Mouse (Mus musculus) neural tube, embryonic 10.5 days (tissue): ENCODE measurements around the gene Ppih.
A peak's percentile ranks its signal among the peaks of the same experiment; 100 is the strongest.

ENCODE experiments used
- DNase-seq: peaks from one replicate; pipeline ENCODE4 v3.0.0-alpha.2; 2017; ENCODE audit warnings: low spot score; ENCODE audit errors: extremely low spot score

Gene Ppih

DNA sequence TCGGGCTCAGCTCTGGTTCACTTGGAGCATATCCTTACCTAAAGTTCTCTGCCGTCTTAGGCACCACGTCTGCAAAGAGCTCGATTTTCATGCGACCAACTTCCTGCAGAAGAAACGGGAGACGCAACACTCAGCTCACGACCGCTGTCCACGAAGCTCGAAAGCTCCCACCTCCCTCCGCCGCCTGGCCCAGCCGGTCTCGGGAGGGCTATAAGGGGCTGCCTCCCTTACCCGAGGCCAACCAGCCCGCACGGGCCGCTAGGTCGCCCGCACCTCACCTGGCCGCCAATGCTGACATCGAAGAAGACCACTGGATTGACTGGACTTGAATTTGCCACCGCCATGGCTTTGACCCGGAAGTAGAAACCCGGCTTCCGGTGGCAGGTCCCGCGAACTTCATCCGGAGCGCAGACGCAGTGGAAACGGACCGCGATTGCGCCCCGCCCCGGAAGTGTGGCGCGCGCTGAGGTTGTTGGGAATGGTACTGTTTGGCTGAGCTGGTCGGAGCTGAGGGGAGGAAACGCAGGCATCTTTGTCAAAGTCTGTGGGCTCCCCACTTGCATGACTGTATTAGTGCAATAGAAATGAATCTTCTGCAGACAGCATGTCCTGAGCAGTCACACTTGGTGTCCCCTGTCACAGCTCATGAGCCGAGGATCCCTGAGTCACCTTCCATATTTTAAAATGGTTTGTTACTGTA lies at the start of gene Ppih:
Gene Ppih (minus strand): TSS at position 416 of the 700 bp plus-strand sequence.
- DNase-seq = peak; percentile 96

DNA sequence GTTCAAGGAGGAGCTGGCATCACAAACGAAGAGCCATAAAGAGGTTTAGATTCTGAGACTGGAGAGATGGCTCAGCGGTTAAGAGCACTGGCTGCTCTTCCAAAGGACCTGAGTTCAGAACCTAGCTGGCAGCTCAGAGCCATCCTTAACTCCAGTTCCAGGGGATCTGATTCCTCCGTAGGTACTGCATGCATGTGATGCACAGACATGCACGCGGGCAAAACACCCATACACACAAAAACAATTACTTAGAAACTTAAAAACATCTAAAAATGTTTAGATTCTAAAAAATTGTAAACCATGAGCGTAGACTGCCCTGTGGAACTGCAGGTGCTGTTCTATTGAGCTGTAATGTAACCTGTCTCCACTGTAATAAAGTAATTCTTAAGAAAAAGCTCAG lies 49.1 kb upstream of the Ppih start:
- DNase-seq = no peak

DNA sequence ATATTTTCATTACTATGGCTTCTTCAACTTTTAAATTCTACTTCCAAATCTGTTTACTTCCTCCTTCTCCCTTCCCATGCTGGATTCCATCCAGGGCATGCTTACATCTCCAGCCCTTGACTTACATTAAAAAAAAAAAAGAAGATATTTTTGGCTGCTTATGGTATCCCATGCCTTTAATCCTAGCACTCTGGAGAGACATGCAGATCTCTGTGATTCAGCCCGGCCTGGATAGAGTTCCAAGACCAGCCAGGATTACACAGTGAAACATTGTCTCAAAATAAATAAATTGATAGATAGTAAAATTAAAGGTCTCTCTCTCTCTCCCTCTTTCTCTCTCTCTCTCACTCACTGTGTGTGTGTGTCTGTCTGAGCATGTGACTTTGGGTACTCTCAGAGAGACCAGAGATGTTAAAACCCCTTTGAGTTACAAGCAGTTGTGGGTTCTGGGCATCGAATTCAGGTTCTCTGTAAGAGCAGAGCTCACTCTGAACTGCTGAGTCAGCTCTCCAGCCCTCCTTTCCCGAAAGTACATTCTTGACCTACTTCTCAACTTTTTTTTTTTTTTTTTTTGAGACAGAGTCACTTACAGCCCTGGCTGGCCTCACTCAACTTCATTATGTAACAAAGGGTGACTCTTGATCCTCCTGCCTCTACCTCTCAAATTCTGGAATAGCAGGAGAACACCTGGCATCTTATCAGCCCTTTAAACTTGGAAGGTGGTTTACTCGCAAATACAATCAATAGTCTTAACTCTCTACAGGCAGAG lies 46.6 kb upstream of the Ppih start:
- no peak for DNase-seq

DNA sequence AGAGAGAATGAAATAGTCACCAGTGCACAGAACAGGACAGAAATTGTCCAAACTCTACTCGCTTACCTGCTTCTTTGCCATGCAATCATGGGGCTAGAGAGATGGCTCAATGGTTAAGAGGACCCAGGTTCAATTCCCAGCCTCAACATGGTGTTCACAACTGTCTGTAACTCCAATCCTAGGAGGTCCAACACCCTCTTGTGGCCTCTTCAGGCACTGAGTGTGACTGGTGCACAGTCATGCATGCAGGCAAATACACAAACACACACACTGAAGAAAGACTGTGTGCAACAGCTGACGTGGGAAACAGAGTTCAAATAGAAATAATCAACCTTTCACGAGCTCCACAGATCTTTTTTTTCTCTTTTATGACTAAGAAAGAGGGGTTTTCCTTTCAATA lies 41.9 kb upstream of the Ppih start:
- DNase-seq = no peak

DNA sequence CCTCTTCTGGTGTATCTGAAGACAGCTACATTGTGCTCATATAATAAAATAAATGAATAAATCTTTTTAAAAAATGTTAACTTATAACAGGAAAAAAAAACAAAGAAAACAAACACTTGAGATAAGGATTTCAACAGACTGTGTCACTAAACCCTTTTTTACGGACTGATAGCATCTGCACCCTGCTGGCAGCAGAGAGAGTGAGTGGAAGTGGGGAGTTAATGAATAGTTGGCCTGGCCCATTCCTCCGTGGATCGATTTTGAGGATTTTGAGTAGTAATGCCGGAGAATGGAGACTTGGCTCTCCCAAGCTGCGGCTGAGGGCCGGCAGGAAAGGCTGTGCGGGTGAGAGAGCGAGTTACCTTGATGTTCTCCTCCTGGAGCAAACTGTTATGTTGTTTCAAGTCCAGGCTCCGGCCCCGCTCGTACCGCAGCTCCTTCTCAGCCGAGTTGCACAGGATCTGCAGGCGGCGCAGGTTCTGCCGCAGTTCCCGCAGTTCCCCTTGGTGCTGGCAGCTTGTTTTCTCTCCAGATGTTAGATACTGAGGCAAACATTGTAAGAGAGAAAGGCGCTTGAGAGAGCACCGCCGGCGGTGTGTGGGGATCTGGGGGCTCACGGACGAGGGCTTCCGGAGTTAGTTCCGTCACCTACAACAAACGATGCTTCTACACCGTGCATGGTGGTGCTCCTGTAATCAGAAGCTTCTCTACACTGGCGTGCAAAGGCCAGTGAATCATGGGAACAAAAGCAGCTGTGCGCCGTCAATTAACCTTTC lies 39.0 kb upstream of the Ppih start:
- DNase-seq = peak; percentile 61

DNA sequence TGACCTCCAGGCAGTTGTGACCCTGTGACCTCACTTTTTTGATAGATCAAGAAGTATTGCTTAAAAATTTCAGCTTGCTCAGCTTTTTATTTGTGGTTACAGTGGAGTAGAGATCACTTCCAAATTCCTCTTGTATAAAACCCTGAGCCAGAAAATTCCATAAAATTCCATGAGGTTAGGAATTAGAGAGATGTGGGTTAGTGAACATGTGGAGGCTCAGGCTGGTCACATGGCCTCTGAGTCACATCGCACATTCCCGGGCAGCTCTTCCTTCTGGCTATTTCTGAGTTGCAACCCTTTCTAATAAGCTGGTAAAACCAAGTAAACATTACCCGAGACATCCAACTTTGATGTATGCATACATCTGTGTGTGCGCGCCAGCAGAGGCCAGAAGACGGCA lies 25.2 kb upstream of the Ppih start:
- DNase-seq = no peak

DNA sequence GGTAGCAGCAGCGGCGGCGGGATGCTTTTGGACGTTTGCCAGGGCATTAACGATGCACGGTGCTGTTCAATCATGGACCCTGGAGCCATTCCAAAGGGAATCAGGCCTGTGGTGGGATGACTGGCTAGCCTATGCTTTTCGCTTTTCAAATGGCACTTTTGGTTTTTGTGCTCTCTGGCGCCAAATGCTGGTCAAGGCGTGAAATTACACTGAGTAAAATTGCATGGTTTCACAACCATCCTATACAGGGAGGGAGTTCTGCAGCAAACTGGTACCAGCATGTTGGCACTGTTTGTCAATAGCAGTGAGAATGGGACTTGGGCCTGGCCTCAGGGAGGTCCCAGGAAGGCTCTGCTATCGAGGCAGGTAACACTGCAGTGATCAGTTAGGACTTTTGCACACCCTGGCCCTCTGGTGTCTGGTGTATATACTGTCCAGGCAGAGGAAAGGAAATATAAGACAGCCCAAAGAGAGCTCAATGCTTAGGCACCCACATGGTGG lies 18.6 kb upstream of the Ppih start:
- DNase-seq = peak; percentile 57

DNA sequence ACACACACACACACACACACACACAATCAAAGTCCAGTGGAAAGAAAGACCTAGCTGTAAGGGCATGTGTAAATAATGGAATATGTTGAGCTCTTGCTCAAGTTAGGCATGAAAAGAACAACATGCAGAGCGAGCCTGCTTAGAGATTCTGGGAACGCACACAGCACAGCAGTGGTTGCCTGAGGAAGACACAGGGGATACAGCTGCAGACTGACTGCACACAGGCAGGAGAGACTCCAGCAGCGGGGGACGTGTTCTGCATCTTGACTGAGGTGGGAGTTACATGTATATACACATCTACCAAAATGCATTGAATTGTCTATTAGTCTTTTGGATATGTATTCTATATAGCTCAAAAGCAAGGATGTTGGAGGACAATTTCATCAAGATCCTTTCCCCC lies 18.1 kb upstream of the Ppih start:
- no peak for DNase-seq

DNA sequence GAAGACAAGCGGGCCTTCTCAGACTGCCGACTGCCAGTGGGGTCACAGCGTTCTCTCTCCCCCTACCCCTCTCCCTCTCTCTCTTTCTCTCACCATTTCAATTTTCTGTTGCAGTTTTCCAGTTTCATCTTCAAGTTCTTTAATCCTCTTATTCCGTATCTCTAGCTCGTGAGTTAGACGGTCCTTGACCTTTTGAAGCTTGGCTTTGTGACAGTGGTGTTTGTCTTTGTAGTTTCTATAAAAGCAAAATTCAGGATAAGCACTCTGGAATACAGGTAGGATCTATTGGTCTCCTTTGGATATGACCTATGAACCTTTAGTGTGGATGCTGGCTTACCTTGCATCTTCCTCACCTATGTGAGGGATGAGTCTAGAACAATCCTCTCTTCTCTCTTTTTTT lies 13.1 kb upstream of the Ppih start:
- no peak for DNase-seq

DNA sequence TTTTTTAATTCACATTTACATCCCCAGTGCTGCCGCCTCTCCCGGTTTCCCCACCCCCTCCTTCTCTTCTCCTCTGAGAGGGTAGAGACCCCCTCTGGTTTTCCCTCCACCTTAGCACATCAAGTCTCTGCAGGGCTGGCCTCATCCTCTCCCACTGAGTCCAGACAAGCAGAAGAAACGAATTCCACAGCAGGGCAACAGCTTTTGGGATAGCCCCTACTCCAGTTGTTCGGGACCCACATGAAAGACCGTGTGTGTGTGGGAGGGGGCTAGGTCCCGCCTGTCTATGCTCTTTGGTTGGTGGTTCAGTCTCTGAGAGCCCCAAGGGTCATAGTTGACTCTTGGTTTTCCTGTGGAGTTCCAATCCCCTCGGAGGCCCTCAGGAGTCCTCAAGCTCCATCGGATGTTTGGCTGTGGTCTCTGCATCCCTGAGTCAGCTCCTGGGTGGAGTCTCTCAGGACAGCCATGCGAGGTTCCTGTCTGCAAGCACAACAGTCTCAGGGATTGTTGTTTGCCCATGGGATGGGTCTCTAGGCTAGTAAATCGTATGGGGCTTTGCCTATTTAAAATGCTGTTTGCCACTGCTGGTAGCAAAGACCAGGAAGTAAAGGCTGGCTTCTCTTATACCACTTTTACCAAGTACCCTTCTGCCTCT lies 677 bp upstream of the Ppih start:
- DNase-seq = peak; percentile 22

DNA sequence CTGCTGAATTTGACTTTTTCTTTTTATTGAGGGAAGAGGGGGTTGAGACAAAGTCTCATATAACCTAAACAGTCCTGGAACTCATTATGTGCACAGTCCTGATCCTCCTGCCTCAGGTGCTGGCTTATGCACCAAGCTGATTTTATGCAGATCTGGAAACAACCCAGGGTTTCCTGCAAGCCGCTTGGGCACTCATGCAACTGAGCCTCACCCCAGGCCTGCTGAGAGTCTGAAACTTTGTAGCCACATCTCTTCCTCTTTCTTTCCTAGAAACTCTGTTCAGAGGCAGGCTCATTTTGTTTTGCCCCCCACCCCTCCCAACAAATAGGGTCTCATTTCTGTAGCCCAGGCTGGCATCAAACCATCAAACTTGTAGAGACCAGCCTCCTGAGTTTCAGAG lies 6.6 kb downstream of the Ppih start:
- no peak for DNase-seq

DNA sequence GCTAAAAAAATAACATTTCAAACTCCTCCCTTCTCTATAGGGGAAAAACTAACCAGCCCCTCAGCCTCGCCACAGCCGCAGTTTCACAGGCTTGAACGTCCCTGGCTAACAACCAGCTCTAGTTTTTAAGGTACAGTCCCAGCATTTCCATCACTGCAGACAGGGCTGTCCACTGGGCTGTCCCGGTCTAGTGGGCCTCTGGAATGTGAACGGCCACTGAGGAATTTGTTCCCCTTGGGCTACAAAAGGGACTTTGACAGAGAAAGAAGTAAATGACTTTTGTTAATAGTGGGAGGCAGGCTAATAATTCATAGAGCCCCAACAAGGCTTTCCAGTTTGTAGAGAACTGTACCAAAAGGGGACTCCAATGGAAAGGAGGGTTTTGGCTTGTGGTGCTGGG lies 14.9 kb downstream of the Ppih start:
- DNase-seq = no peak

DNA sequence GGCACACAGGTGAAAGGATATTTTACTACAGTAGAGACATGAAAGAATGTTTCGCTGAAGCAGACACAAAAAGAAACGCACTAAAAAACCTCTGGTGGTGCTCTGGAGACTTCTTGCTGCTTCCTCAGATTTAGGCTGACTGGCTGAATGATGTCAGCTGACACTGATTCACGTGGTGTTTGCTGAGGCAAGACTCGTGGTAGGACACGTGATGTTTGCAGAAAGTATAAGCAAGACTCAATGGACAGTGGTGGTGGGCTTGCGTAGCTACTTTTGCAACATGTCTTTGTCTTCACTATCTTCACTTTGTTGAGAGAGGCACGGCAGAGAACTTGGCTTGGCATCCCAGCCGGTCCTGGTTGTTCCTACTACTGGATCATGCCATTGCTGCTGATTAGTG lies 17.1 kb downstream of the Ppih start:
- no peak for DNase-seq

DNA sequence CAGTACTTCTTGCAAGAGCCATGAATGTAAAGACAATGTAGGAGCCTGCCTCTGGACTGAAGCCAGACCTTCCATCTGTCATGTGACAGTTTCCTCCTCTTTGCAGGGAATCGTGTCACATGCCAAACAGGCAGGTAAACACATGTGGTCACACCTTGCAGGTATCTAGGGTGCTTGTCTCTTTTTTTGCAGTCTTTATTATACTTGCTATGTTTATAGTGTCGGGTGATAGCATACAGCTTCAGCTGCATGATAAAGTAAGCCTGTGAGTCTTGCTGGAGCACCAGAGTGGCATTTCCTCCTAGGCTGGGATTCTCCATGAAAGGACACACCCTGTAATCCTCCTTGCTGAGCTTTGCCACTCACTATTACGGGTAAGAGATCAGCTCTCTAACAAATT lies 18.6 kb downstream of the Ppih start:
- no peak for DNase-seq

DNA sequence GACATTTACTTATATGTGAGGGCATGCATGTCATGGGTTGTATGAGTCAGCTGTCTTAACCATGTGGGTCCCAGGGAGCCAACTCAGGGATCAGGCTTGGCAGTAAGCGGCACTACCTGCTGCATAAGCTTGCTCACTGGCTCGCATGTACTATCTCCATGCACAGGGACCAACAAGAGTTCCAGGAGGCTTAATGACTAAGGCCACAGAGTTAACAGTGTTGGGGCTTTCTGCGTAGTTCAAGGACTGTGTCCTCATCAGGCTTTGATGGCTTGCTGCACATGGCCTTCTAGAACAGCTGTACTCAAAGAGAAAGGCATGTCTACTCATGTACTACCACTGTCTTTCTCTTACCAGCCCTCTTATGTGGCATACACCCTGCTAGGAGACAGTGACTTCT lies 19.6 kb downstream of the Ppih start:
- DNase-seq = no peak

DNA sequence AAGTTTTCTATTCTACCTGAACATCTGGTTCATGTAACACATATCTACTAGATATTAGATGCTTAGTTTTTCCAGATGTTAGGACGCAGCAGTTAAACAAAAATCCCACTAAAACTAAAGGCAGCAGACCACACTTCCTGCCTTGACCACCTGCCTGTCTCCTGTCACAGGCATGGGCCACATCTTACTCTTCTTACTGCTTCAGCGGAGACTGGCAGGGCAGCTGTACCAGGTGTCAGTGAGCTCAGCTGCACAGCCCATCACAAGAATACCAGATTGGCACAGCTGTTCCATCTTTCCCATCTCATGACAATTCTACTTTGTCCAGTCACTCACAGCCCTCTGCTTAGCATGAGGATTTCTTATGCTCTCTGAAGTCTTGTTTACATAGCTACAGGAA lies 23.0 kb downstream of the Ppih start:
- no peak for DNase-seq

DNA sequence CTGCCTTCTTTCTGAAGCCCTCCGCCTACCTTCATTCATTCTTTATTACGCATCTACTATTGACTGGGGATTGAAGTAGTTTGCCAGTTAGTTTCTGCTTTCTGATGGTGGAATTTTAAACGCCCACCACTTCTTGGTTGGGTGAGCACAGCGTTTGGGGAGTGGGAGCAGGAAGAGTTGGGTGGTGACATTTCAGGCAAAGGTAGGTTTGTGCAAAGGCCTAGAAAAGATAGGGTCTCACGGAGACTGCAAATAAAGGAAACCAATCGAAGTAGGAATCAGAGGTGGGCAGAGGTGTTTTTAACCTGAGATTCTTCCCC lies 25.3 kb downstream of the Ppih start:
- DNase-seq = peak; percentile 29

DNA sequence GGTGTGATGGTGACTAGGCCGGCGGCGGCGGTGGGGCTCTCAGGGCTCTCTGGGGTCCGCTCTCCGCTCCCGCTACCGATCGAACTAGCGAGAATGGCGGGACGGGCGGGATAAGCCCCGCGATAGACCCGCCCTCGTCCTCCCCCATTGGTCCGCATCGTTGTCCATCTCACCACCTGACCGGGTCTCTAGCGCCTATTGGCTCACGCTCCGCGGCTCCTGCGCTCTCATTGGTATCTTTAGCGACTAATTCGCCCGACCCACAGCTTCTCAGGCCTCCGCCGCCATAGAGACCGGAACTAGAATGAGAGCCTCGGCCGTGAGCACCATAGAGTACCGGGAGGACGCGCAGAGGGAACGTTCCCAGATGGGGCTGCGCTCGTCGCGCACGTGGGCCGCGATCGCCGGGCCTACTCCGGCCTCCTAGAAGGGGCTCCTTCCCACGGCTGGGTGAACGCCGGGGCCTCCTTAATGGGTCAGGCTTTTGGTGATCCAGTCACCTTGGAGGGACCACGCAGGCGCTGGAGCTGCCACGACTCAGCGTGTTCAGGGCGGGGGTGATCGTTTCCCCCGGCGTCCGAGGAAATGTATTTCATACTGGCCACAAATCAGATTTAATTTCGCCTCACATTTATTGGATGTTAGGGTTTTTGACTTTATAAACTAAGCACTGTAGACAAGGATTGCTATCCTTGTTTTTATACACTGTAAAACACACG lies 25.8 kb downstream of the Ppih start, which contains the start of gene Ybx1:
Gene Ybx1 (minus strand): TSS at position 190 of the 719 bp plus-strand sequence.
- peak; percentile 95 for DNase-seq

DNA sequence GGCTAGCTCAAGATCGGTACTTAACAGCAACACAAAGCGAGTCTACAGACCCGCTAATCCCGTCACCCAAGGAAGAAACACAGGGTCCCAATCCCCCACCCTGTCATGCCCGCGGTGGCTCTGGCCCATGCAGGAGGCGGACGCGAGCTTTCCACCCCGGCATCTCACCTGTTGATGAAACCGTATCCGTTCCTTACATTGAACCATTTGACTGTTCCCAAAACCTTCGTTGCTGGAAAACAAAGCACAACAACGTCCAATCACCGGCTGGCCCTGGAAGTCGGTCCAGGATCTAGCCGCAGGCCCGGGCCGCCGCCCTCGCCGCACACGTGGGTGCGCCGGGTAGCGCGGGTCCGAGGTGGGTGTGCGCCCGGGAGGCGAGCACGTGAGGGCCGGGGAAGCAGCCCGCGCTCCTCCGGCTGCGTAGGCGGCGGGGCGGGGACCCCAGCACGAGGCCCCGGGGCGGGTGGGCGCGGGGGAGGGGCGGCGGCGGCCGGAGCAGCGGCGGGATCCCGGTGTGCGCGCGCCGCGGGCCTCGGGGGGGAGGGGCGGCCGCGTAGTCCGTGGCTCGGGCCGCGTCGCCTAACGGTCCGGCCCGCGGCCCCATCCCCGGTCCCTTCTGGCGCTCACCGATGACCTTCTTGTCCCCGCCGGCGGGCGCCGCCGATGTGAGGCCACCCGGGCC lies 26.6 kb downstream of the Ppih start:
- peak; percentile 61 for DNase-seq

DNA sequence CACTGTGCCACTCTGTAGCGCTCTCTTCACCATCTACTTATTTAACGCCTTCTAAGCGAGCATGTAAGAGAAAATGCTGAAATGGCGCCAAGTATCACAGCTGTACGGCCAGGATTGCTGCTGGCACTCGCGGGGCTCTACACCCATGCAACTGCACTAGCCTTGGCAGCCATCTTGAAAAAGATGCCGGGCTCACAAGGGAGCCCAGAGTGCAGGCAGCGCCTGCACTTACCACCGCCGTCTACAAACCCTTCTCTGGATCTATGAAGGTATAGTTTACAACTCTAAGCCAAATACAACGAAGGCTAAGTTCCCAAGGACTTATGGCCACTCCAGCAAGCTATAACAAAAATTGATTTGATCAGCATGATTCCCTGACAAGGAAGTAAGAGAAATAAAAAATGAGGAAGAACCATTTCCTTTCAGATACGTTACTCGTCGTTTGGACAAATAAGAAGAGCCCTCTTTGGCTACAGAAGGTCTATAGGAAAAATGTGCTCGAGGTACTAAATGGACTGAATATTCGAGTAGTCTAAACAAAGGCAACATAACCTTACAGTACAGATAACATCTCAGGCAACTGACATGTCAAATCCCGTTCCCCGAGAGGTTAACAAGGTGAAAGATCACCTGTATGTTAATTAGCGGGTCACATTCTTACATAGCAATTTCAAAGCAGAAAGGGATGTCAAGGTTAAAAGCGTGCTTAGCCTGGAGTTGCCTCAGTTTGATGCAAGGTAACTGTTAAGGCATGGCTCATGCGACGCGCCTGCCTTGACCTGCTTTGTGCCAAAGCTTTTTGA lies 27.4 kb downstream of the Ppih start:
- peak; percentile 45 for DNase-seq
